Mouse (Mus musculus): ENCODE measurements around the gene Olfr651.

DNA sequence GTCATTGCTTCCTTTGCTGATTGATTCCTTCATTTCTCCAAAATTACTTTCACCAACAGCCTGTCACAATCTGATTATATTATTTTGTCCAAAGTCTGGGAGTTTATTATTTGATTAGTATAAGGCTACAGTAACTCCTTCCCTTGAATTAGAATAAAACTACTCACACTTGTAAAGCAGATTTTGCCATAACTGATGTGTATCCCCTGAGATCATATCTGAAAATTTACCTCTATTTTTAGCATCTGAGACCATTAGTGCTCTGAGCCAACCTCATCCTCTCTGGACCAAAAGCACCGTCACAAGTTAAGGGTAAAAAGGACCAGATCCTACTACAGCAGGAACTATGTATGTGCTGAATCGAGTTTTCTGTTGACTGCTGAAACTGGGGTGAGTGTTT is 27.1 kb downstream of the Olfr651 start, which contains the start of gene Olfr653:
- TF ChIP-seq CTCF (IDR thresholded peaks at IDR 0.05; ENCODE audit: low read depth, low read length), result no peak
- TF ChIP-seq POLR2A (IDR thresholded peaks at IDR 0.05; ENCODE audit: insufficient read depth, low read length), result no peak
- TF ChIP-seq EP300 (IDR thresholded peaks at IDR 0.05; ENCODE audit: insufficient read depth, low read depth, low read length), result no peak
